ENCODE assay signal across 7 mouse cellular contexts in the genomic region with DNA sequence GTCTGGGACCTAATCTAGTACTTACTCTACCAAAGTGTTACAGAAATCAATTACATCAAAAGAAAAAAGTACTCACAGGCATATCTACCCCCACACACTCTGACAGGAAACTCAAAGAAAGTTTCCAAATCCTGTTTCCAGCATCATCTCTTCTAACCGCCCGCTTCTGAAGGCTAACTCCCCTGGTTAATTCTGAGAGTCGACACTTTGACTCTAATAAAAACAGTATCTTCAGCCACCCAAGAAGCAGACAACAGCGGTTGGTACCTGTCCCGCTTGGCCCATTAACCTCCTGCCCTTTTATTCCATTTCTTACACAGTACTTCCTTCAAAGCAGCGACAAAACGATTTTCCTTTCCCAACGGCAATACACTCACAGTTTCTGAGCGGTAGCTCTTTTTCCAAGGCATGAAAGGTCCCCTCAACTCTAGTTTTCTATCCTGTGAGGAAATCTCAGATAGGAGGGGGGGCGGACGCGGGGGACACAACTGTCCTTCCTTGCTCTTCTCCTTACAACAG. TPM values are rescaled to one million over a fixed set of nuclear protein-coding genes. Genes with fewer than 3 reads are reported as not detected.
DNase-seq lines count a peak whose midpoint lies in the region; ATAC-seq and TF ChIP-seq lines count a peak whose summit lies in the region.

No protein-coding gene starts in this region.

- H3K4me3 ChIP-seq in thymus, adult 2 months (ENCODE audit: control insufficient read depth, insufficient read depth, low read length), result peak overlapping the region; percentile 64
- peak overlapping the region; percentile 86 for H3K4me3 ChIP-seq in embryonic facial prominence, embryonic 11.5 days (ENCODE audit: low read depth, low read length)
- H3K4me3 ChIP-seq in midbrain, embryonic 14.5 days (replicated peaks; ENCODE audit: low read depth, low read length), result peak overlapping the region; percentile 70

- peaks cover 19% of the 10 kb centered on the region for H3K4me1 ChIP-seq in thymus, adult 2 months (replicated peaks; ENCODE audit: control insufficient read depth, insufficient read depth, low read length)
- H3K4me1 ChIP-seq in embryonic facial prominence, embryonic 11.5 days (ENCODE audit: control insufficient read depth, insufficient read depth, low read length), result no peaks in the 10 kb centered on the region
- H3K4me1 ChIP-seq in midbrain, embryonic 14.5 days (ENCODE audit: control insufficient read depth, insufficient read depth, low read length), result peaks cover 22% of the 10 kb centered on the region

- no peak for TF ChIP-seq POLR2A in thymus, adult 2 months (IDR thresholded peaks at IDR 0.05; ENCODE audit: control insufficient read depth, extremely low read depth, insufficient read depth, low read length, poor library complexity)

- H3K4me2 ChIP-seq in embryonic facial prominence, embryonic 11.5 days (ENCODE audit: low read depth, low read length), result peak overlapping the region; percentile 78
- H3K4me2 ChIP-seq in midbrain, embryonic 14.5 days (ENCODE audit: low read length), result peak overlapping the region; percentile 80

- no peaks in the 10 kb centered on the region for H3K27me3 ChIP-seq in thymus, adult 2 months (ENCODE audit: control insufficient read depth, insufficient read depth, low read length)
- no peaks in the 10 kb centered on the region for H3K27me3 ChIP-seq in embryonic facial prominence, embryonic 11.5 days (ENCODE audit: control insufficient read depth, insufficient read depth, low read length)
- no peaks in the 10 kb centered on the region for H3K27me3 ChIP-seq in midbrain, embryonic 14.5 days (ENCODE audit: control insufficient read depth, insufficient read depth, low read length)

- peak; percentile 32 for DNase-seq in thymus, adult 2 months
- DNase-seq in thymus, postnatal 36 days, result no peak
- no peak for DNase-seq in embryonic facial prominence, embryonic 11.5 days (ENCODE audit: low spot score)
- DNase-seq in midbrain, embryonic 14.5 days, result no peak
- DNase-seq in ovary, postnatal 14 days (ENCODE audit: low spot score), result no peak
- DNase-seq in layer of hippocampus, adult 8-10 months (ENCODE audit: low spot score in 2 of 2), result no peak

- peak overlapping the region; percentile 80 for H3K9ac ChIP-seq in embryonic facial prominence, embryonic 11.5 days (replicated peaks; ENCODE audit: low read length)
- peak overlapping the region; percentile 90 for H3K9ac ChIP-seq in midbrain, embryonic 14.5 days (replicated peaks; ENCODE audit: low read length)

- H3K9me3 ChIP-seq in embryonic facial prominence, embryonic 11.5 days (replicated peaks; ENCODE audit: control insufficient read depth, low read length), result no peaks in the 10 kb centered on the region
- H3K9me3 ChIP-seq in midbrain, embryonic 14.5 days (ENCODE audit: control insufficient read depth, low read length), result no peaks in the 10 kb centered on the region

- peak overlapping the region; percentile 97 for H3K27ac ChIP-seq in thymus, adult 2 months (ENCODE audit: control insufficient read depth, insufficient read depth, low read length)
- peak overlapping the region; percentile 35; the same call in 1 of the 2 replicates for H3K27ac ChIP-seq in embryonic facial prominence, embryonic 11.5 days (replicated peaks; ENCODE audit: low read depth, low read length)
- H3K27ac ChIP-seq in midbrain, embryonic 14.5 days (replicated peaks; ENCODE audit: low read depth, low read length), result peak overlapping the region; percentile 90; the same call in 1 of the 2 replicates

- no peak for TF ChIP-seq CTCF in thymus, adult 2 months (IDR thresholded peaks at IDR 0.05; ENCODE audit: borderline replicate concordance, control insufficient read depth, extremely low read depth, insufficient read depth, low read length, poor library complexity)

- H3K36me3 ChIP-seq in thymus, adult 2 months (ENCODE audit: control insufficient read depth, insufficient read depth, low read length), result no peaks in the 10 kb centered on the region
- no peaks in the 10 kb centered on the region for H3K36me3 ChIP-seq in embryonic facial prominence, embryonic 11.5 days (replicated peaks; ENCODE audit: control insufficient read depth, insufficient read depth, low read depth, low read length)
- no peaks in the 10 kb centered on the region for H3K36me3 ChIP-seq in midbrain, embryonic 14.5 days (ENCODE audit: control insufficient read depth, insufficient read depth, low read length)

- no peak for ATAC-seq in embryonic facial prominence, embryonic 11.5 days (replicated peaks; ENCODE audit: insufficient number of reproducible peaks, low FRiP score, low TSS enrichment, low read depth)
- peak; percentile 71 for ATAC-seq in inflammation-experienced regulatory T-cells, adult 6 months
- no peak for ATAC-seq in midbrain, embryonic 14.5 days (ENCODE audit: low FRiP score, low TSS enrichment)

- WGBS in thymus, adult 2 months, result 0% methylated on average over 12 of the region's 12 CpGs
- WGBS in embryonic facial prominence, embryonic 11.5 days, result under 1% methylated on average over 12 of the region's 12 CpGs
- WGBS in midbrain, embryonic 14.5 days, result under 1% methylated on average over 12 of the region's 12 CpGs

RNA-seq across cellular contexts. Expression of gene Rap1a, which starts 0.9 kb away (rescaled TPM):
- 11.8 and 14.4 TPM in 2 replicates for polyA plus RNA-seq in thymus, adult 2 months (2012; rRNA removed)
- 68.2 and 88.7 TPM in 2 replicates for polyA plus RNA-seq in embryonic facial prominence, embryonic 11.5 days (2014; fragmentation: Nextera tagmentation; extraction: Ambion mirVana)
- polyA plus RNA-seq in inflammation-experienced regulatory T-cells, adult 6 months (2017; shearing (Covaris generic)), result 100 to 1,000 TPM; 142 to 303 (median 166) TPM
- 59.9 and 79.4 TPM in 2 replicates for polyA plus RNA-seq in midbrain, embryonic 14.5 days (2014; fragmentation: Nextera tagmentation; extraction: Ambion mirVana)
- 100 to 1,000 TPM in 1 of 4 experiments, 10 to 100 TPM in 3; 80.2 to 101 (median 89.7) TPM for total RNA-seq in layer of hippocampus, adult 8-10 months (2022)

Comparison
In these comparisons a context has a peak if more than half of its experiments do, and no peak if none do; other contexts are left out.
1. H3K27ac ChIP-seq: peak in every context shown above with its lines; median percentile 97 in thymus, adult 2 months; 90 in midbrain, embryonic 14.5 days; 35 in embryonic facial prominence, embryonic 11.5 days.